Mouse (Mus musculus) lung, embryonic 14.5 days (tissue): ENCODE measurements at regions not wholly inside any gene's neighbourhood (a gene's known extent, or its start where the extent isn't known, plus 50 kb on each side); places are given as distances from the start of the nearest gene placed in this dataset.
A peak's percentile ranks its signal among the peaks of the same experiment; 100 is the strongest.

Experiments
- ATAC-seq: fragments of 200-750 bp; cut with Nextera tagmentation; 2 replicates; pipeline ENCODE4 v1.8.0; 2017; ENCODE audit warnings: mild to moderate bottlenecking, moderate TSS enrichment, moderate library complexity; ENCODE audit not compliant: insufficient read depth
- DNase-seq: peaks from one replicate; pipeline ENCODE4 v3.0.0-alpha.2; 2015
- H3K27ac ChIP-seq: fragments of 300-500 bp; sonication (generic); 2 replicates; pipeline ENCODE4 v1.5.1; 2014; ENCODE audit warnings: low read depth, mild to moderate bottlenecking, moderate library complexity
- H3K27me3 ChIP-seq: fragments of 300-500 bp; sonication (generic); 2 replicates; pipeline ENCODE4 v1.6.1; 2014; ENCODE audit warnings: low read length, control low read depth; ENCODE audit not compliant: insufficient read depth
- H3K36me3 ChIP-seq: fragments of 300-500 bp; sonication (generic); 2 replicates; pipeline ENCODE4 v1.6.1; 2014; ENCODE audit warnings: control low read depth; ENCODE audit not compliant: insufficient read depth
- H3K4me1 ChIP-seq: fragments of 300-500 bp; sonication (generic); 2 replicates; pipeline ENCODE4 v1.6.1; 2014; ENCODE audit warnings: antibody characterized with exemption, control low read depth; ENCODE audit not compliant: insufficient read depth
- H3K4me2 ChIP-seq: fragments of 300-500 bp; sonication (generic); 2 replicates; pipeline ENCODE4 v1.6.1; 2014; ENCODE audit warnings: mild to moderate bottlenecking
- H3K4me3 ChIP-seq: fragments of 300-500 bp; sonication (generic); 2 replicates; pipeline ENCODE4 v1.5.1; 2014; ENCODE audit warnings: low read depth, low read length
- H3K9ac ChIP-seq: fragments of 300-500 bp; sonication (generic); 2 replicates; pipeline ENCODE4 v1.6.1; 2014
- H3K9me3 ChIP-seq: fragments of 300-500 bp; sonication (generic); 2 replicates; pipeline ENCODE4 v1.6.1; 2016; ENCODE audit warnings: low read depth, low read length, control low read depth
- CTCF ChIP-seq: IDR thresholded peaks from 2 replicates; pipeline ENCODE4 v1.5.1; 2016; ENCODE audit warnings: antibody characterized with exemption, low read depth
- WGBS: fragments of 180-500 bp; shearing (Covaris S2); extraction: QIAGEN DNeasy Blood & Tissue Kit; methylation state at CpG from one replicate; pipeline ENCODE4 v1.1.7; 2014; 5-methylcytosine and 5-hydroxymethylcytosine counted together

DNA sequence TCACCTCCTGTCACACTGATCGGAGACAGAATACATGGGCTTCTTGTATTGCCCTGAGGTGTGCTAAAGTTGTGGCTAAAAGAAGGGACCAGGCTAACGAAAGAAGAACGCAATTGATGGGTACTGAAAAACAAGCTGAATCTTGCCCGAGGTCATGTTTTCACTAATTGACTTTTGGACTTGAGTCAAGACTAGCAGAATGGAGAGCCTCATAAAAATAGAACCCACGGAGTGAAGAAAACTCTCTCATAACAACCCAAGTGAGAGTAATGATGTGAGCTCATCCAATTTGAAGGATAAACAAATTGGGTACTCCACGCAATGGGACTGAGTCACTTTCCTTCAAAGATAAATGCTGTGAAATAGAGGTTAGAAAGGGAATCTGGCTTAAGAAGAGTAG, 55.0 kb upstream of the Cyp1b1 start:
- Histone ChIP-seq H3K4me2 (no peak overlapping the region), H3K27ac (no peak overlapping the region), H3K27me3 (no peaks in the 10 kb centered on the region), H3K36me3 (no peaks in the 10 kb centered on the region), H3K9ac (no peak overlapping the region), H3K4me3 (no peak overlapping the region), H3K4me1 (no peaks in the 10 kb centered on the region), H3K9me3 (no peaks in the 10 kb centered on the region)
- no peak for ATAC-seq
- 84% methylated on average over 6 of the region's 6 CpGs for WGBS
- DNase-seq, result no peak
- TF ChIP-seq CTCF, result no peak

DNA sequence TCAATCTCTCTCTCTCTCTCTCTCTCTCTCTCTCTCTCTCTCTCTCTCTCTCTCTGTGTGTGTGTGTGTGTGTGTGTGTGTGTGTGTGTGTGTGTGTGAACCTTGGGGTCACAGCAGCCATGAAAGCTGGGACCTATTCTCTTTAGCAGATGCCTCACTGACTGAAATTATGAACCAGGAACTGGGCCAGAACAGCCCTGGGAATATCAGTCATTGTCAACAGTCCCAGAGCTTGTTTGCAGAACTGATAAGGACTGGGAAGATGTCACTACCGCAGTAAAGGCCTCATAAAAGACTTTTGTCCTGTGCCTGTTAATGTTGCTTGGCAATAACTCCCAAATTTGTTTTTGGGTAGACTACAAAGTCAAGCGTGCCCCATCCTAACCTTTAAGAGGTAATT, 53.2 kb upstream of the Cyp1b1 start:
- TF ChIP-seq CTCF, result no peak
- 46% methylated on average over 2 of the region's 2 CpGs for WGBS
- no peak overlapping the region for H3K9ac ChIP-seq
- H3K27ac ChIP-seq, result no peak overlapping the region
- peak; percentile 46 for DNase-seq
- H3K4me2 ChIP-seq, result no peak overlapping the region
- H3K27me3 ChIP-seq, result no peaks in the 10 kb centered on the region
- no peak overlapping the region for H3K4me3 ChIP-seq
- H3K4me1 ChIP-seq, result no peaks in the 10 kb centered on the region
- no peak for ATAC-seq
- no peaks in the 10 kb centered on the region for H3K36me3 ChIP-seq
- H3K9me3 ChIP-seq, result no peaks in the 10 kb centered on the region

DNA sequence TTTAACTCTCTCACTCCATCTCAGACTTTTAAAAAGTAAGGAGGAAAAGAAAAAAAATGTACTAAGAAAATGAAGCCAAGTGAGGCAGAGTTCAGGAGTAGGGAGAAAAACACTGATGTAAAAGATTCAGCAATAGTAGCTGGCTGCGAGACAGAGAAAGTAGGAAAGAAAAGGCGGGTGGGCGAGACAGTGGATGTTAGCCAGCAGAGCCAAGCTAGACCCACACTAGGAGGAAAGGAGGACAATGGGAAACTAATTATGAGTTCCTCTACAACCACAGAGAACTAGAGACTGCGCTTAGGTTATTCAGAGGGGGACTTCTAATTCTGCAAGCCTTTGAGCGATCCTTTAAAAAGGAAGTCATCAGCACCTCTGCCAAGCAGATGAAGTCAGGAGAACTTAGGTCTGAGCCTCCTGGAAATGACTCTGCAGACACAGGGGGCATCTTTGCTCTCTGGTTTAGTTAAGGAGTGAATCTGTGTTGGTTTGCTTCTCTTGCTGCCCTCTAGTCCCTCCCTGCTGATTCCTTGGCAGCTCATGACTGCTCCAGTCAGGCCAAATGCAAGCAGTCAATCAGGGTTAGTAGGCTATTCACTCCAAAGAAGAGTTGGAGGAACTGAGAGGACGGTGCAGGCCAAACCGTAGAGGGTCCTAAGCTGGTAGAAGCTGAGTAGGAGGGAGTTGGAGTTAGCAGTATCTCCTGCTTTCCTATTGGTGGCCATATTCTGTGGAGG, 50.4 kb upstream of the Cyp1b1 start:
- Histone ChIP-seq H3K27ac (no peak overlapping the region), H3K4me3 (no peak overlapping the region), H3K4me2 (no peak overlapping the region), H3K36me3 (no peaks in the 10 kb centered on the region), H3K27me3 (no peaks in the 10 kb centered on the region), H3K9ac (no peak overlapping the region), H3K4me1 (no peaks in the 10 kb centered on the region), H3K9me3 (no peaks in the 10 kb centered on the region)
- no peak for ATAC-seq
- TF ChIP-seq CTCF, result no peak
- DNase-seq, result no peak
- WGBS, result 83% methylated on average over 7 of the region's 7 CpGs
